Mouse (Mus musculus): ENCODE measurements around the gene Klf2.

GRCm38 (mm10) chr8:72285285-72285684 is 33.5 kb upstream of the Klf2 start:
- no peak for TF ChIP-seq GATA1 (IDR thresholded peaks at IDR 0.05; ENCODE audit: low read length)
- TF ChIP-seq TAL1 (IDR thresholded peaks at IDR 0.05; ENCODE audit: low read length): no peak

Measured in erythroblast, embryonic 14.5 days (primary cell).